Mouse (Mus musculus): ENCODE data around the gene Celsr2.

DNA sequence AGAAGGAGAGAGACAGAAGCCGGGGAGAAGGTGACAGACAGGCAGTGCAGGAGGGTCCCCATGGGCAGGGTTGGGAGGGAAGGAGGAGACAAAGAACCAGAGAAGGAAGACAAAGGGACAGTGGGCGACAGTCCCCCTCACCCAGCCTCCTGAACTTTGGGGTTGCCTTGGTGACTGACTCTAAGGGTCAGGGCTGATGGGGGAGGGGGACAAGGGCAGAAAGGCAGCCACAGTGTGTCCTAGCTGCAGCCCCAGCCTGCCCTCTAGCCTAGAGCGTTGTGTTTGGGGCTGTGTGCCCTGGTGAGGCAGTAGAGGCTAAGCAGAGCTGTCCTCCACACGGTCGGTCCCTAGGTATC lies 5.0 kb downstream of the Celsr2 start:
- TF ChIP-seq HCFC1 (IDR thresholded peaks at IDR 0.05; ENCODE audit: borderline replicate concordance, insufficient read depth, low read length) (no peak), ZC3H11A (IDR thresholded peaks at IDR 0.05; ENCODE audit: borderline replicate concordance, low read depth, low read length) (no peak)
